Comparison of ENCODE assay signal across 11 mouse cellular contexts in the genomic region with DNA sequence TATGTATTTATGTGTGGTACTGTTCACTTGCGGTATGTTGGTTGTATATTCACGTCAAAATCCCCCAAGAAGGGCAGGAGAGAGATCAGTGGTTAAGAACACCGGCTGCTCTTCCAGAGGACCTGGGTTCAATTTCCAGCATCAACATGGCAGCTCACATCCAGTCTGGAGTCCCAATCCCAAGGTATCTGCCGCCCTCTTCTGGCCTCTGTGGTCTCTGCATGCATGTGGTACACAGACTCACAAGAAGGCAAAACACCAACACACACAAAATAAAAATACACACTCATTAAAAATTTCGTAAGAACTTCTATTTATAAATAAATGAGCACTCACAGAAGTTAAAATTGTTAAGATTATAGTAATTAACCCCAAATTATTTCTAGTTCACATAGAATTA. TPM values are rescaled to one million over a fixed set of nuclear protein-coding genes. Genes with fewer than 3 reads are reported as not detected.
DNase-seq lines count a peak whose midpoint lies in the region; ATAC-seq and TF ChIP-seq lines count a peak whose summit lies in the region.
"Had no signal": no experiment of that assay in that cellular context is flagged by ENCODE, and none has a peak within 500 bp of the region (broad histone marks: within the 10 kb centered on the region; RNA-seq: fewer than 3 reads in every experiment).

No protein-coding gene starts in this region.

- no peak overlapping the region for H3K9ac ChIP-seq in liver, embryonic 11.5 days (ENCODE audit: low read depth, low read length)

- peak; percentile 26 for DNase-seq in embryo, embryonic 10 days (ENCODE audit: low spot score)
- DNase-seq in embryo, embryonic 9.5 days (ENCODE audit: extremely low spot score), result no peak
- peak; percentile 32 for DNase-seq in liver
- DNase-seq in liver, embryonic 11.5 days (ENCODE audit: low spot score), result no peak
- no peak for DNase-seq in left cerebral cortex, adult 8-10 months (ENCODE audit: low spot score in 2 of 2)
- no peak for DNase-seq in natural killer cell, adult 2 months (ENCODE audit: low spot score in 2 of 2)
- DNase-seq: gastrocnemius, postnatal 14 days had no signal

- no peaks in the 10 kb centered on the region for H3K36me3 ChIP-seq in liver, embryonic 11.5 days (ENCODE audit: control insufficient read depth, insufficient read depth, low read length)
- no peaks in the 10 kb centered on the region for H3K36me3 ChIP-seq in testis, adult 2 months (ENCODE audit: control insufficient read depth, insufficient read depth, low read length)
- H3K36me3 ChIP-seq: G1E had no signal

- peaks cover 9% of the 10 kb centered on the region for H3K27me3 ChIP-seq in liver, embryonic 11.5 days (replicated peaks; ENCODE audit: control insufficient read depth, insufficient read depth, low read length)
- no peaks in the 10 kb centered on the region for H3K27me3 ChIP-seq in testis, adult 2 months (ENCODE audit: control insufficient read depth, insufficient read depth, low read length)

- H3K27ac ChIP-seq in liver, embryonic 11.5 days (ENCODE audit: low read depth, low read length), result no peak overlapping the region
- H3K27ac ChIP-seq in cortical plate, adult 2 months (ENCODE audit: insufficient read depth, low read length), result no peak overlapping the region
- no peak overlapping the region for H3K27ac ChIP-seq in testis, adult 2 months (ENCODE audit: control insufficient read depth, insufficient read depth, low read depth, low read length)

- H3K4me2 ChIP-seq in liver, embryonic 11.5 days, result no peak overlapping the region

- ATAC-seq in liver, embryonic 11.5 days (replicated peaks; ENCODE audit: low FRiP score), result no peak

- 64% methylated on average over 5 of the region's 5 CpGs for WGBS in liver, embryonic 11.5 days

- no peaks in the 10 kb centered on the region for H3K4me1 ChIP-seq in liver, embryonic 11.5 days (replicated peaks; ENCODE audit: control insufficient read depth, insufficient read depth, low read length)
- H3K4me1 ChIP-seq in cortical plate, adult 2 months (ENCODE audit: control insufficient read depth, insufficient read depth, low read length), result no peaks in the 10 kb centered on the region
- H3K4me1 ChIP-seq in testis, adult 2 months (ENCODE audit: control insufficient read depth, insufficient read depth, low read length), result peaks cover 6% of the 10 kb centered on the region; the same call in 1 of the 2 replicates

- H3K4me3 ChIP-seq in liver, embryonic 11.5 days (ENCODE audit: low read depth, low read length), result no peak overlapping the region
- H3K4me3 ChIP-seq in cortical plate, adult 2 months (ENCODE audit: insufficient read depth, low read length), result no peak overlapping the region
- no peak overlapping the region for H3K4me3 ChIP-seq in testis, adult 2 months (ENCODE audit: control insufficient read depth, low read depth, low read length)

- no peak for TF ChIP-seq POLR2A in cortical plate, adult 2 months (IDR thresholded peaks at IDR 0.05; ENCODE audit: extremely low read depth, insufficient read depth, low read length)
- TF ChIP-seq POLR2A in testis, adult 2 months (IDR thresholded peaks at IDR 0.05; ENCODE audit: control insufficient read depth, low read depth, low read length), result no peak

- TF ChIP-seq CTCF in cortical plate, adult 2 months (IDR thresholded peaks at IDR 0.05; ENCODE audit: extremely low read depth, insufficient read depth, low read length), result 0 out of 2 replicates have a peak, but pooled peaks have one; percentile 2
- TF ChIP-seq CTCF in testis, adult 2 months (IDR thresholded peaks at IDR 0.05; ENCODE audit: control insufficient read depth, insufficient read depth, insufficient replicate concordance, low read depth, low read length), result peak; percentile 71; the same call in 1 of the 2 replicates

- H3K9me3 ChIP-seq in liver, embryonic 11.5 days (ENCODE audit: control insufficient read depth, low read length), result no peaks in the 10 kb centered on the region

RNA-seq across cellular contexts. Expression of a gene that starts 5.9 kb away (rescaled TPM):
- polyA plus RNA-seq in liver, embryonic 11.5 days (2014; fragmentation: Nextera tagmentation; extraction: Ambion mirVana), result not detected in 2 replicates
- polyA plus RNA-seq in cortical plate, adult 2 months (2012; rRNA removed), result 4.1 and 4.2 TPM in 2 replicates
- polyA plus RNA-seq in testis, adult 2 months (2012; rRNA removed), result not detected in 2 replicates
- 1 to 10 TPM; 2.4 to 3.7 (median 3.5) TPM for total RNA-seq in left cerebral cortex, adult 8-10 months (2022)
- total RNA-seq: G1E had no signal
- polyA plus RNA-seq: G1E had no signal

RNA-seq across cellular contexts. Expression of a gene that starts 11.3 kb away (rescaled TPM):
- 3.0 and 3.8 TPM in 2 replicates for polyA plus RNA-seq in liver, embryonic 11.5 days (2014; fragmentation: Nextera tagmentation; extraction: Ambion mirVana)
- 1.3 and 1.9 TPM in 2 replicates for polyA plus RNA-seq in cortical plate, adult 2 months (2012; rRNA removed)
- polyA plus RNA-seq in testis, adult 2 months (2012; rRNA removed), result not detected in 2 replicates
- total RNA-seq in left cerebral cortex, adult 8-10 months (2022), result 1 to 10 TPM; 2.0 to 3.2 (median 2.5) TPM
- total RNA-seq: G1E; gastrocnemius, postnatal 14 days had no signal
- polyA plus RNA-seq: large intestine, adult 2 months had no signal

RNA-seq across cellular contexts. Expression of a gene that starts 24.5 kb away (rescaled TPM):
- not detected in 2 replicates for polyA plus RNA-seq in liver, embryonic 11.5 days (2014; fragmentation: Nextera tagmentation; extraction: Ambion mirVana)
- not detected in 2 replicates for polyA plus RNA-seq in cortical plate, adult 2 months (2012; rRNA removed)
- not detected in 2 replicates for polyA plus RNA-seq in testis, adult 2 months (2012; rRNA removed)
- total RNA-seq in left cerebral cortex, adult 8-10 months (2022), result 1 to 10 TPM in 1 of 4 experiments, not detected in 3; 1.3 TPM
- total RNA-seq: G1E; gastrocnemius, postnatal 14 days had no signal
- polyA plus RNA-seq: G1E; large intestine, adult 2 months had no signal

RNA-seq across cellular contexts. Expression of a gene that starts 25.0 kb away (rescaled TPM):
- polyA plus RNA-seq in liver, embryonic 11.5 days (2014; fragmentation: Nextera tagmentation; extraction: Ambion mirVana), result 8.4 and 8.5 TPM in 2 replicates
- polyA plus RNA-seq in cortical plate, adult 2 months (2012; rRNA removed), result 1.5 and 1.9 TPM in 2 replicates
- polyA plus RNA-seq in testis, adult 2 months (2012; rRNA removed), result 0.02 and 0.11 TPM in 2 replicates
- 1 to 10 TPM; 2.1 to 2.9 (median 2.3) TPM for total RNA-seq in left cerebral cortex, adult 8-10 months (2022)
- polyA plus RNA-seq: G1E had no signal

RNA-seq across cellular contexts. Expression of a gene that starts 37.2 kb away (rescaled TPM):
- polyA plus RNA-seq in liver, embryonic 11.5 days (2014; fragmentation: Nextera tagmentation; extraction: Ambion mirVana), result 1.0 and 1.4 TPM in 2 replicates
- 5.0 TPM in 2 replicates for polyA plus RNA-seq in cortical plate, adult 2 months (2012; rRNA removed)
- polyA plus RNA-seq in testis, adult 2 months (2012; rRNA removed), result 0.41 and 0.47 TPM in 2 replicates
- 1 to 10 TPM; 4.1 to 4.9 (median 4.1) TPM for total RNA-seq in left cerebral cortex, adult 8-10 months (2022)
- polyA plus RNA-seq: G1E had no signal

Comparison
In these comparisons a context has a peak if more than half of its experiments do, and no peak if none do; other contexts are left out.
1. DNase-seq: peak in embryo, embryonic 10 days (single experiment) and liver (single experiment); none in embryo, embryonic 9.5 days (single experiment), liver, embryonic 11.5 days (single experiment), left cerebral cortex, adult 8-10 months (0 of 2) and natural killer cell, adult 2 months (0 of 2).